Mouse (Mus musculus): ENCODE results near the gene Ccn1.

The Ccn1 gene

GRCm38 (mm10) chr3:145619621-145620365, 30.0 kb downstream of the Ccn1 start:
- no peak for ATAC-seq (ENCODE audit: low TSS enrichment)

GRCm38 (mm10) chr3:145618299-145618698, 31.5 kb downstream of the Ccn1 start:
- no peak for ATAC-seq (ENCODE audit: low TSS enrichment)

- ATAC-seq (ENCODE audit: low TSS enrichment): no peak
Observed at GRCm38 (mm10) chr3:145614362-145615115, 35.2 kb downstream of the Ccn1 start.

DNA sequence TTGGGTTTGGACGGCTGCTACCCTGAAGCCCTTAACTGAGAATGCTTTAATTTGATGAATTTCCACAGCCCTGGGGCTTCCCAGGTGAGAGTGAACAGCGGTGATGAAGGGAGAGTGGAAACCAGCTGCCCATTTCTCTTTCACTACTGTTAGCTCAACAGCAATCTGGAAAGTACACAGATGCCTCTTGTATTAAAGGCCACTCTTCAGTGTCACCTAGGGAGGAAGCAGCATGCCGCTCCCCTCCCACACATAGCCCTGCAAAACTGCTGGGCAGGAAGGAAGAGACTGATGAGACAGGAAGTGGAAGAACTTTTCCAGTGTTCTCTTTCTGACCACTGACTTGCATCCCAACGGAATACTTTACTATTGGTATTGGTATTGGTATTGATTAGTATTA, 36.5 kb downstream of the Ccn1 start:
- no peak for ATAC-seq (ENCODE audit: low TSS enrichment)

DNA sequence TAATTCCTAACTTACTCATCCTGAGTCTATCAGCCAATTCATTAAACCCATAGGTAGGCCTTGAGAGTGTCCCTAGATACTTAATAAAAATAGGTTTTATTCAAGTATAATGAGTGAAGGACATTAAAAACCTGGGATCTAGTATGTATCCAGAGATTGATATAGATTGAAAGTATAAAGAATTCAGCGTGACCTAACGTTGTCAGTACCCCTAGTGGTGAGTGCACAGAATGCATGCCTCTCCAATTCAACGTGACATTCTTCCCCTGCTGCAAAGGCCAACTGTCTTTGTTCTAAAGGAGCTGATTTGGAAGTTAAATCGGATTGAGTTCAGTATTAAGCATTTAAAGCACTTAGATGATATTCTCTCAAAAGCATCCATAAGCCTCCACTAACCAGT, 37.1 kb downstream of the Ccn1 start:
- peak; percentile 63; the same call in 1 of the 2 replicates for ATAC-seq (ENCODE audit: low TSS enrichment)

DNA sequence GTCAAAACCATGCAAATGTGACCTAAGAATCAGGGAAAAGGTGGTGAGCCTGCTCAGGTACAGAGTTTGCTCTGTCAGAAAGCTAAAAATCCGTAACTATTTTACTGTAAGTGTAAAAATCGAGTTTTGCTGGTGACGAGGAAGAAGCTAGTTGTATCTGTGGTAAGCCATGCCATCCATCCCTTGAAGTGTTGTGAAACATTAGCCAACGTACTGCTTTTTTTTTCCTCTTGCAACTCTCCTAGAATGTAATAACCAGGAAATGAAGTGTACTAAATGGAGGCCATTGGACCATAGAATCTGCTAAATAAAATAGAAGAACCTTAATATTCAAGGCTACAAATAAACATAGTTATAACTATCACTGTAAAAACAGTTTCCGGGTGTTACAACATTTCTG, 41.5 kb downstream of the Ccn1 start:
- ATAC-seq (ENCODE audit: low TSS enrichment): no peak

- no peak for ATAC-seq (ENCODE audit: low TSS enrichment)
Observed at GRCm38 (mm10) chr3:145605437-145606123, 44.2 kb downstream of the Ccn1 start.

GRCm38 (mm10) chr3:145602410-145603206, 47.2 kb downstream of the Ccn1 start:
- ATAC-seq (ENCODE audit: low TSS enrichment): no peak

GRCm38 (mm10) chr3:145601345-145601744, 48.4 kb downstream of the Ccn1 start:
- ATAC-seq (ENCODE audit: low TSS enrichment): no peak

DNA sequence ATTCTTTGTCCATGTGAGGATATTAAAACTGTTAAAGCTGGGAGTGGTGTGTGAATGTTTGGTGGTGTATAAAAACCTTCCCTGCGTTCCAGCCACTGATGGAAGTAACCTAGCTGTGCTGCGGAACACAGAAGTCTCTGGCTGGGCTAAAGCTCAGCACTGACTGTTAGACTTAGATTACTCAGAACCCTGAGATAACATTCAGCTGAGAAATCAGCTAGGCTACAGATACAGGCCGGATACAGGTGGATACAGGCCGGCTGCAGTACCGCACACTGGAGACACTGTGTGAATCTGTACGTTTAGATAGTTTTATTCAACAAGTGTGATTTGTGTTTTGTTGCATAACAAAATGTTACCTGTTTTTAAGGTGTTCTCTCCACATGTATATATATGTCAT, 49.0 kb downstream of the Ccn1 start:
- ATAC-seq (ENCODE audit: low TSS enrichment): no peak

DNA sequence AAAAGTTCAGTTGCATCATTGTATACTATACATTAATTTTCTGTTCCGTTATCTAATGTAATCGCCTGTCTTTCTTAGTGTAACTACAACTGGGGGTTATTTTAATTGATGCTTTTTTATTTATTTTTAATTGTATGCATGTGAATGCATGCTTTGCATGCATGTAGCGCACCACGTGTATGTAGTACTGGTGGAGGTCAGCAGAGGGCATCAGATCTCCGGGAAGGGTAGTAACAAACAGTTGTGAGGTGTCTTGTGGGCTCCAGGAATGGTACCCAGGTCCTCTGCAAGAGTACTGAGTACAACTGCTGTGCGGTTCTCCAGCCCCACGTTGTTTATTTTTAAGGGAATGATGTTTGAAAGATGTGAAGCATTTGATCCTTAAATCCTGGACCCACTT, 50.7 kb downstream of the Ccn1 start:
- no peak for ATAC-seq (ENCODE audit: low TSS enrichment)
